Mouse (Mus musculus) hindbrain, embryonic 11.5 days (tissue): ENCODE measurements around the gene Piwil1. TPM values are rescaled to one million over a fixed set of nuclear protein-coding genes. Genes with fewer than 3 reads are reported as not detected.

Source experiments
- ATAC-seq: fragments of 200-750 bp; cut with Nextera tagmentation; 2 replicates; pipeline ENCODE4 v1.8.0; 2017; ENCODE audit warnings: mild to moderate bottlenecking, moderate TSS enrichment, moderate library complexity; ENCODE audit not compliant: low FRiP score
- DNase-seq: peaks from one replicate; pipeline ENCODE4 v3.0.0-alpha.2; 2015; ENCODE audit warnings: low spot score
- H3K27ac ChIP-seq: fragments of 300-500 bp; sonication (generic); 2 replicates; pipeline ENCODE4 v1.5.1; 2014; ENCODE audit warnings: mild to moderate bottlenecking, low read depth, low read length
- H3K27me3 ChIP-seq: fragments of 300-500 bp; sonication (generic); 2 replicates; pipeline ENCODE4 v1.6.1; 2014; ENCODE audit warnings: mild to moderate bottlenecking, low read length, moderate library complexity, mixed read lengths; ENCODE audit not compliant: control insufficient read depth, insufficient read depth
- H3K36me3 ChIP-seq: fragments of 300-500 bp; sonication (generic); 2 replicates; pipeline ENCODE4 v1.6.1; 2014; ENCODE audit warnings: mild to moderate bottlenecking, low read length, moderate library complexity, mixed read lengths; ENCODE audit not compliant: control insufficient read depth, insufficient read depth
- H3K4me1 ChIP-seq: fragments of 300-500 bp; sonication (generic); replicated peaks from 2 replicates; pipeline ENCODE4 v1.6.1; 2014; ENCODE audit warnings: low read length, mixed read lengths; ENCODE audit not compliant: control insufficient read depth, insufficient read depth
- H3K4me2 ChIP-seq: fragments of 300-500 bp; sonication (generic); replicated peaks from 2 replicates; pipeline ENCODE4 v1.6.1; 2014; ENCODE audit warnings: mild to moderate bottlenecking, low read depth, low read length
- H3K4me3 ChIP-seq: fragments of 300-500 bp; sonication (generic); 2 replicates; pipeline ENCODE4 v1.5.1; 2014; ENCODE audit warnings: low read depth, low read length
- H3K9ac ChIP-seq: fragments of 300-500 bp; sonication (generic); 2 replicates; pipeline ENCODE4 v1.6.1; 2014; ENCODE audit warnings: low read depth, low read length
- H3K9me3 ChIP-seq: fragments of 300-500 bp; sonication (generic); 2 replicates; pipeline ENCODE4 v1.6.1; 2016; ENCODE audit warnings: low read length; ENCODE audit not compliant: control insufficient read depth
- WGBS: fragments of 180-500 bp; shearing (Covaris S2); extraction: QIAGEN DNeasy Blood & Tissue Kit; methylation state at CpG from one replicate; pipeline ENCODE4 v1.1.7; 2014; 5-methylcytosine and 5-hydroxymethylcytosine counted together
- polyA plus RNA-seq: library from polyadenylated mRNA; unstranded; fragments of >200 nt; fragmentation: Nextera tagmentation; extraction: Ambion mirVana; gene quantifications from 2 replicates; pipeline ENCODE4 v1.2.1, GENCODE M21; 2014

Gene Piwil1
- 0.04 TPM in 1 of 2 replicates, not detected in the other for polyA plus RNA-seq

GRCm38 (mm10) chr5:128702224-128702623 lies at the start of gene Piwil1:
TSS of gene Piwil1 (plus strand) at chr5:128702524.
- Histone ChIP-seq H3K9me3 (no peaks in the 10 kb centered on the region), H3K9ac (no peak within 1 kb of the TSS), H3K27me3 (no peaks in the 10 kb centered on the region), H3K36me3 (no peaks in the 10 kb centered on the region), H3K4me3 (no peak within 1 kb of the TSS), H3K4me1 (no peaks in the 10 kb centered on the region), H3K4me2 (no peak within 1 kb of the TSS), H3K27ac (no peak within 1 kb of the TSS)
- DNase-seq (no peak), ATAC-seq (no peak)
- 85% methylated on average over 4 of the region's 4 CpGs for WGBS

GRCm38 (mm10) chr5:128656496-128657135 lies 45.7 kb upstream of the Piwil1 start:
- DNase-seq = peak; percentile 44
- Histone ChIP-seq H3K27ac (0 out of 2 replicates have a peak overlapping the region, but pooled peaks have one; percentile 42), H3K9me3 (peaks cover 2% of the 10 kb centered on the region; the same call in 1 of the 2 replicates), H3K4me2 (0 out of 2 replicates have a peak overlapping the region, but pooled peaks have one; percentile 11), H3K4me1 (peaks cover 5% of the 10 kb centered on the region; the same call in 1 of the 2 replicates), H3K36me3 (no peaks in the 10 kb centered on the region), H3K27me3 (no peaks in the 10 kb centered on the region), H3K4me3 (no peak overlapping the region), H3K9ac (no peak overlapping the region)
- WGBS = 48% methylated on average over 22 of the region's 22 CpGs
- peak; percentile 63; the same call in 1 of the 2 replicates for ATAC-seq

- 71% methylated on average over 8 of the region's 8 CpGs for WGBS
- H3K4me1 ChIP-seq = peaks cover 5% of the 10 kb centered on the region; the same call in 1 of the 2 replicates
- H3K9ac ChIP-seq = no peak overlapping the region
- no peak for DNase-seq
- ATAC-seq = no peak
- no peaks in the 10 kb centered on the region for H3K27me3 ChIP-seq
- H3K36me3 ChIP-seq = no peaks in the 10 kb centered on the region
- H3K4me2 ChIP-seq = no peak overlapping the region
- H3K9me3 ChIP-seq = peaks cover 2% of the 10 kb centered on the region; the same call in 1 of the 2 replicates
- H3K4me3 ChIP-seq = no peak overlapping the region
- no peak overlapping the region for H3K27ac ChIP-seq
Observed at GRCm38 (mm10) chr5:128660101-128660500, 42.2 kb upstream of the Piwil1 start.

- Histone ChIP-seq H3K9me3 (peaks cover 2% of the 10 kb centered on the region; the same call in 1 of the 2 replicates), H3K27me3 (no peaks in the 10 kb centered on the region), H3K9ac (no peak overlapping the region), H3K4me1 (no peaks in the 10 kb centered on the region), H3K27ac (no peak overlapping the region), H3K4me3 (no peak overlapping the region), H3K36me3 (no peaks in the 10 kb centered on the region), H3K4me2 (no peak overlapping the region)
- DNase-seq = no peak
- 95% methylated on average over 6 of the region's 6 CpGs for WGBS
- ATAC-seq = no peak
Observed at GRCm38 (mm10) chr5:128662881-128663280, 39.4 kb upstream of the Piwil1 start.

- no peak for DNase-seq
- no peak for ATAC-seq
- Histone ChIP-seq H3K9ac (no peak overlapping the region), H3K4me3 (no peak overlapping the region), H3K4me2 (no peak overlapping the region), H3K27me3 (no peaks in the 10 kb centered on the region), H3K36me3 (no peaks in the 10 kb centered on the region), H3K9me3 (no peaks in the 10 kb centered on the region), H3K4me1 (no peaks in the 10 kb centered on the region), H3K27ac (no peak overlapping the region)
- WGBS = 74% methylated on average over 7 of the region's 7 CpGs
Observed at GRCm38 (mm10) chr5:128663976-128664375, 38.3 kb upstream of the Piwil1 start.

- no peak for ATAC-seq
- Histone ChIP-seq H3K4me1 (no peaks in the 10 kb centered on the region), H3K27ac (no peak overlapping the region), H3K9ac (no peak overlapping the region), H3K27me3 (no peaks in the 10 kb centered on the region), H3K4me3 (no peak overlapping the region), H3K36me3 (no peaks in the 10 kb centered on the region), H3K4me2 (no peak overlapping the region), H3K9me3 (no peaks in the 10 kb centered on the region)
- no peak for DNase-seq
- WGBS = 90% methylated on average over 1 of the region's 1 CpGs
Observed at GRCm38 (mm10) chr5:128665045-128665444, 37.3 kb upstream of the Piwil1 start.

GRCm38 (mm10) chr5:128667303-128667702 lies 35.0 kb upstream of the Piwil1 start:
- H3K36me3 ChIP-seq = no peaks in the 10 kb centered on the region
- DNase-seq = no peak
- H3K4me3 ChIP-seq = no peak overlapping the region
- H3K9ac ChIP-seq = no peak overlapping the region
- H3K27me3 ChIP-seq = no peaks in the 10 kb centered on the region
- H3K4me2 ChIP-seq = no peak overlapping the region
- no peaks in the 10 kb centered on the region for H3K4me1 ChIP-seq
- no peaks in the 10 kb centered on the region for H3K9me3 ChIP-seq
- no peak for ATAC-seq
- WGBS = 67% methylated on average over 7 of the region's 7 CpGs
- no peak overlapping the region for H3K27ac ChIP-seq

- 62% methylated on average over 9 of the region's 9 CpGs for WGBS
- Histone ChIP-seq H3K4me2 (no peak overlapping the region), H3K9ac (no peak overlapping the region), H3K27ac (no peak overlapping the region), H3K27me3 (no peaks in the 10 kb centered on the region), H3K4me3 (no peak overlapping the region), H3K9me3 (no peaks in the 10 kb centered on the region), H3K36me3 (no peaks in the 10 kb centered on the region), H3K4me1 (no peaks in the 10 kb centered on the region)
- no peak for ATAC-seq
- no peak for DNase-seq
Observed at GRCm38 (mm10) chr5:128674124-128674523, 28.2 kb upstream of the Piwil1 start.

- Histone ChIP-seq H3K9me3 (no peaks in the 10 kb centered on the region), H3K36me3 (no peaks in the 10 kb centered on the region), H3K4me2 (no peak overlapping the region), H3K27me3 (no peaks in the 10 kb centered on the region), H3K4me3 (no peak overlapping the region), H3K9ac (no peak overlapping the region), H3K4me1 (no peaks in the 10 kb centered on the region), H3K27ac (no peak overlapping the region)
- 93% methylated on average over 4 of the region's 4 CpGs for WGBS
- ATAC-seq (no peak), DNase-seq (no peak)
Observed at GRCm38 (mm10) chr5:128677373-128677772, 25.0 kb upstream of the Piwil1 start.
